Mouse (Mus musculus) lung, adult 2 months (tissue): ENCODE results near the gene Ddias.

Source experiments
- CTCF ChIP-seq: fragments of 200-500 bp; IDR thresholded peaks from 2 replicates; pipeline ENCODE4 v1.5.1; 2011; ENCODE audit warnings: mild to moderate bottlenecking, low read length, control low read depth; ENCODE audit not compliant: insufficient read depth
- POLR2A ChIP-seq: fragments of 200-500 bp; IDR thresholded peaks from 2 replicates; pipeline ENCODE4 v1.6.1; 2011; ENCODE audit warnings: low read depth, mild to moderate bottlenecking, control low read depth, low read length, borderline replicate concordance; ENCODE audit errors: extremely low read depth

DNA sequence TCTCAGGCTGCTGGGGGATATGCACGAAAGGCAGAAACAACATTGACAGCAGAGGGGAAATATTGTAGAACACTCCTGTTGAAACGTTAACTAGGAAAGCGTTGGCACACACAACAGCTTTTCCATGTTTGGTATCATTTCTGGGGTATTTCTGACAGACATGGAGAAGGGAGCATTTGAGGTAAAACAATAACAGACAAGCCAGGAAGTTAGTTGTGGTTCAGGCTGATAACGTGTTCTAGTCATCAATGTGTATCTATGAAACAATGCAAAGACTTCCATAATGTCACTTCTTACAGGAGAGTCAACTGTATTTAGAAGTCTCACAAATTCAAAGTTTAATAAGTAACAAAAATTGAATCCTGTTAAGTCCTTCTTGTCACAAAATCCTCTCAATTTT lies 2.5 kb downstream of the Ddias start:
- TF ChIP-seq CTCF (no peak), POLR2A (no peak)
